Mouse (Mus musculus): Measurements from ENCODE around the gene Rpl31. TPM values are rescaled to one million over a fixed set of nuclear protein-coding genes. Genes with fewer than 3 reads are reported as not detected.
A peak's percentile ranks its signal among the peaks of the same experiment; 100 is the strongest.

Rpl31 gene
- polyA plus RNA-seq, 1 experiment from 2014 or later: 432 TPM

GRCm38 (mm10) chr1:39389338-39389737 is 21.7 kb downstream of the Rpl31 start:
- ATAC-seq (ENCODE audit: low FRiP score): no peak
- H3K36me3 ChIP-seq: no peaks in the 10 kb centered on the region
- 91% methylated on average over 11 of the region's 11 CpGs for WGBS

GRCm38 (mm10) chr1:39391652-39392051 is 24.0 kb downstream of the Rpl31 start:
- H3K9me3 ChIP-seq (replicated peaks): no peaks in the 10 kb centered on the region
- H3K4me3 ChIP-seq: no peak overlapping the region
- H3K36me3 ChIP-seq: no peaks in the 10 kb centered on the region
- no peak overlapping the region for H3K27ac ChIP-seq
- no peak for ATAC-seq (ENCODE audit: low FRiP score)
- no peak overlapping the region for H3K4me2 ChIP-seq (replicated peaks)
- WGBS: 89% methylated on average over 6 of the region's 6 CpGs
- no peaks in the 10 kb centered on the region for H3K27me3 ChIP-seq
- no peak overlapping the region for H3K9ac ChIP-seq
- H3K4me1 ChIP-seq: no peaks in the 10 kb centered on the region

More at GRCm38 (mm10) chr1:39389338-39389737, 21.7 kb downstream of the Rpl31 start:
- no peaks in the 10 kb centered on the region for H3K4me1 ChIP-seq
- no peak overlapping the region for H3K4me2 ChIP-seq (replicated peaks)
- H3K9me3 ChIP-seq (replicated peaks): no peaks in the 10 kb centered on the region
- H3K27ac ChIP-seq: no peak overlapping the region
- H3K4me3 ChIP-seq: no peak overlapping the region
- no peak overlapping the region for H3K9ac ChIP-seq
- H3K27me3 ChIP-seq: no peaks in the 10 kb centered on the region

GRCm38 (mm10) chr1:39392189-39392588 is 24.5 kb downstream of the Rpl31 start:
- Histone ChIP-seq H3K27me3 (no peaks in the 10 kb centered on the region), H3K9ac (no peak overlapping the region), H3K9me3 (replicated peaks) (no peaks in the 10 kb centered on the region), H3K4me3 (no peak overlapping the region), H3K27ac (no peak overlapping the region), H3K4me1 (no peaks in the 10 kb centered on the region), H3K36me3 (0 out of 2 replicates have a peak, but pooled peaks cover under 1% of the 10 kb centered on the region), H3K4me2 (replicated peaks) (no peak overlapping the region)
- ATAC-seq (ENCODE audit: low FRiP score): 0 out of 2 replicates have a peak, but pooled peaks have one; percentile 38
- 57% methylated on average over 3 of the region's 3 CpGs for WGBS

- ATAC-seq (ENCODE audit: low FRiP score): no peak
- Histone ChIP-seq H3K9ac (no peak overlapping the region), H3K27ac (no peak overlapping the region), H3K4me1 (no peaks in the 10 kb centered on the region), H3K27me3 (no peaks in the 10 kb centered on the region), H3K4me3 (no peak overlapping the region), H3K4me2 (replicated peaks) (no peak overlapping the region), H3K9me3 (replicated peaks) (no peaks in the 10 kb centered on the region; the same call in 1 of the 2 replicates), H3K36me3 (0 out of 2 replicates have a peak, but pooled peaks cover 3% of the 10 kb centered on the region)
- 89% methylated on average over 8 of the region's 8 CpGs for WGBS
Observed at GRCm38 (mm10) chr1:39393217-39393867, 25.7 kb downstream of the Rpl31 start.

- Histone ChIP-seq H3K4me3 (no peak overlapping the region), H3K4me2 (replicated peaks) (no peak overlapping the region), H3K4me1 (no peaks in the 10 kb centered on the region), H3K27me3 (no peaks in the 10 kb centered on the region), H3K27ac (no peak overlapping the region), H3K9me3 (replicated peaks) (no peaks in the 10 kb centered on the region; the same call in 1 of the 2 replicates), H3K36me3 (0 out of 2 replicates have a peak, but pooled peaks cover 3% of the 10 kb centered on the region), H3K9ac (no peak overlapping the region)
- WGBS: 53% methylated on average over 10 of the region's 10 CpGs
- ATAC-seq (ENCODE audit: low FRiP score): no peak
Observed at GRCm38 (mm10) chr1:39394096-39394495, 26.5 kb downstream of the Rpl31 start.

- Histone ChIP-seq H3K4me2 (replicated peaks) (no peak overlapping the region), H3K9ac (no peak overlapping the region), H3K36me3 (0 out of 2 replicates have a peak, but pooled peaks cover 3% of the 10 kb centered on the region), H3K9me3 (replicated peaks) (no peaks in the 10 kb centered on the region; the same call in 1 of the 2 replicates), H3K27ac (no peak overlapping the region), H3K4me3 (no peak overlapping the region), H3K27me3 (no peaks in the 10 kb centered on the region), H3K4me1 (no peaks in the 10 kb centered on the region)
- ATAC-seq (ENCODE audit: low FRiP score): no peak
- 89% methylated on average over 3 of the region's 3 CpGs for WGBS
Observed at GRCm38 (mm10) chr1:39394650-39395049, 27.0 kb downstream of the Rpl31 start.

GRCm38 (mm10) chr1:39396347-39396746 is 28.7 kb downstream of the Rpl31 start:
- Histone ChIP-seq H3K27me3 (no peaks in the 10 kb centered on the region), H3K36me3 (0 out of 2 replicates have a peak, but pooled peaks cover 3% of the 10 kb centered on the region), H3K9me3 (replicated peaks) (no peaks in the 10 kb centered on the region; the same call in 1 of the 2 replicates), H3K4me1 (no peaks in the 10 kb centered on the region), H3K4me3 (no peak overlapping the region), H3K27ac (no peak overlapping the region), H3K9ac (no peak overlapping the region), H3K4me2 (replicated peaks) (no peak overlapping the region)
- WGBS: 69% methylated on average over 4 of the region's 4 CpGs
- ATAC-seq (ENCODE audit: low FRiP score): no peak

- 94% methylated on average over 6 of the region's 6 CpGs for WGBS
- Histone ChIP-seq H3K27ac (no peak overlapping the region), H3K36me3 (0 out of 2 replicates have a peak, but pooled peaks cover 3% of the 10 kb centered on the region), H3K9ac (no peak overlapping the region), H3K9me3 (replicated peaks) (no peaks in the 10 kb centered on the region; the same call in 1 of the 2 replicates), H3K4me2 (replicated peaks) (no peak overlapping the region), H3K4me3 (no peak overlapping the region), H3K27me3 (no peaks in the 10 kb centered on the region), H3K4me1 (no peaks in the 10 kb centered on the region)
- ATAC-seq (ENCODE audit: low FRiP score): no peak
Observed at GRCm38 (mm10) chr1:39398284-39398683, 30.6 kb downstream of the Rpl31 start.

- Histone ChIP-seq H3K27me3 (no peaks in the 10 kb centered on the region), H3K4me2 (replicated peaks) (no peak overlapping the region), H3K4me3 (no peak overlapping the region), H3K9ac (no peak overlapping the region), H3K36me3 (0 out of 2 replicates have a peak, but pooled peaks cover 3% of the 10 kb centered on the region), H3K9me3 (replicated peaks) (no peaks in the 10 kb centered on the region; the same call in 1 of the 2 replicates), H3K27ac (no peak overlapping the region), H3K4me1 (no peaks in the 10 kb centered on the region)
- WGBS: 73% methylated on average over 4 of the region's 4 CpGs
- no peak for ATAC-seq (ENCODE audit: low FRiP score)
Observed at GRCm38 (mm10) chr1:39399228-39399627, 31.6 kb downstream of the Rpl31 start.

GRCm38 (mm10) chr1:39400173-39400572 is 32.5 kb downstream of the Rpl31 start:
- Histone ChIP-seq H3K4me1 (no peaks in the 10 kb centered on the region), H3K4me3 (no peak overlapping the region), H3K9me3 (replicated peaks) (no peaks in the 10 kb centered on the region; the same call in 1 of the 2 replicates), H3K4me2 (replicated peaks) (no peak overlapping the region), H3K36me3 (0 out of 2 replicates have a peak, but pooled peaks cover 3% of the 10 kb centered on the region), H3K9ac (no peak overlapping the region), H3K27ac (no peak overlapping the region), H3K27me3 (no peaks in the 10 kb centered on the region)
- 93% methylated on average over 3 of the region's 3 CpGs for WGBS
- ATAC-seq (ENCODE audit: low FRiP score): no peak

- H3K4me2 ChIP-seq (replicated peaks): no peak overlapping the region
- peaks cover 3% of the 10 kb centered on the region; the same call in 1 of the 2 replicates for H3K4me1 ChIP-seq
- no peaks in the 10 kb centered on the region for H3K27me3 ChIP-seq
- WGBS: 80% methylated on average over 4 of the region's 4 CpGs
- no peak overlapping the region for H3K9ac ChIP-seq
- H3K27ac ChIP-seq: no peak overlapping the region
- no peak for ATAC-seq (ENCODE audit: low FRiP score)
- no peaks in the 10 kb centered on the region for H3K9me3 ChIP-seq (replicated peaks)
- no peak overlapping the region for H3K4me3 ChIP-seq
- no peaks in the 10 kb centered on the region for H3K36me3 ChIP-seq
Observed at GRCm38 (mm10) chr1:39407108-39407507, 39.5 kb downstream of the Rpl31 start.

GRCm38 (mm10) chr1:39408123-39408522 is 40.5 kb downstream of the Rpl31 start:
- H3K36me3 ChIP-seq: no peaks in the 10 kb centered on the region
- H3K9ac ChIP-seq: no peak overlapping the region
- H3K4me1 ChIP-seq: peaks cover 3% of the 10 kb centered on the region; the same call in 1 of the 2 replicates
- no peak for ATAC-seq (ENCODE audit: low FRiP score)
- 90% methylated on average over 6 of the region's 6 CpGs for WGBS
- H3K9me3 ChIP-seq (replicated peaks): no peaks in the 10 kb centered on the region
- H3K4me3 ChIP-seq: no peak overlapping the region
- H3K27ac ChIP-seq: no peak overlapping the region
- no peaks in the 10 kb centered on the region for H3K27me3 ChIP-seq
- no peak overlapping the region for H3K4me2 ChIP-seq (replicated peaks)

- 70% methylated on average over 7 of the region's 7 CpGs for WGBS
- ATAC-seq (ENCODE audit: low FRiP score): no peak
Observed at GRCm38 (mm10) chr1:39408668-39409067, 41.0 kb downstream of the Rpl31 start.

More at GRCm38 (mm10) chr1:39408668-39409067, 41.0 kb downstream of the Rpl31 start:
- no peak overlapping the region for H3K4me2 ChIP-seq (replicated peaks)
- H3K36me3 ChIP-seq: no peaks in the 10 kb centered on the region
- H3K4me1 ChIP-seq: peaks cover 3% of the 10 kb centered on the region; the same call in 1 of the 2 replicates
- no peaks in the 10 kb centered on the region for H3K9me3 ChIP-seq (replicated peaks)
- H3K27ac ChIP-seq: no peak overlapping the region
- no peak overlapping the region for H3K4me3 ChIP-seq
- no peaks in the 10 kb centered on the region for H3K27me3 ChIP-seq
- H3K9ac ChIP-seq: no peak overlapping the region

Data from hindbrain, embryonic 12.5 days (tissue).